Mouse (Mus musculus) adrenal gland, adult (tissue): ENCODE data around the gene Psmb4.
A peak's percentile ranks its signal among the peaks of the same experiment; 100 is the strongest.

Source experiments
- DNase-seq, 2 experiments: peaks; one replicate each; pipeline ENCODE4 v3.0.0; 2022 to 2023; ENCODE audit warnings: low spot score in 1 of 2; ENCODE audit not compliant: inconsistent age in 2 of 2

Psmb4 gene

DNA sequence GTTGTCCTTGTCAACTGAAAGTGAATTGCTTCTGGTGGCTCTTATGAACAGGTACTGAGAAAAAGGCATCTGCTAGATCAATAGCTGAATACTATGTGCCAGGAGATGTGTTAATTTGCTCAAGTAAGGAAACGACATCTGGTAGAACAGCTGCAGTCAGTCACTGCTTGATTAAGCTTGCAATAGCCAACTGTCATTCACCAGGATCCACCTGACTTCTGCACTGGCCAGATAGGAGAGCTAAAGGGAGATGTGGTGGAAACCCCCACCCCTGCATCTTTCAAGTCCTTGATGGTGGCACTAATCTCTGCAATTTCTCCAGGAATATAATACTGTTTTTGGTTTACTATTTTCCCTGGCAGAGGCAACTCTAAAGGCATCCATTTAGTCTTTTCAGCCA lies 19.7 kb upstream of the Psmb4 start:
- no peak for DNase-seq

DNA sequence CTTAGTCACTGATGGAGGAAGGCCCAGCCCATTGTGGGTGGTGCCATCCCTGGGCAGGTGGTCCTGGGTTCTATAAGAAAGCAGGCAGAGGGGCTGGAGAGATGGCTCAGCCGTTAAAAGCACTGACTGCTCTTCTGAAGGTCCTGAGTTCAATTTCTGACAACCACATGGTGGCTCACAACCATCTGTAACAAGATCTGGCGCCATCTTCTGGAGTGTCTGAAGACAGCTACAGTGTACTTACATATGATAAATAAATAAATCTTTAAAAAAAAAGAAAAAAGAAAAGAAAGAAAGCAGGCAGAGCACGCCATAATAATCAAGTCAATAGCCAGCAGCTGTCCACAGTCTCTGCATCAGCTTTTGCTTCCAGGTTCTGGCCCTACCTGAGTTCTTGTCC lies 18.0 kb upstream of the Psmb4 start:
- DNase-seq: peak in 1 of 2 experiments; percentile 17

DNA sequence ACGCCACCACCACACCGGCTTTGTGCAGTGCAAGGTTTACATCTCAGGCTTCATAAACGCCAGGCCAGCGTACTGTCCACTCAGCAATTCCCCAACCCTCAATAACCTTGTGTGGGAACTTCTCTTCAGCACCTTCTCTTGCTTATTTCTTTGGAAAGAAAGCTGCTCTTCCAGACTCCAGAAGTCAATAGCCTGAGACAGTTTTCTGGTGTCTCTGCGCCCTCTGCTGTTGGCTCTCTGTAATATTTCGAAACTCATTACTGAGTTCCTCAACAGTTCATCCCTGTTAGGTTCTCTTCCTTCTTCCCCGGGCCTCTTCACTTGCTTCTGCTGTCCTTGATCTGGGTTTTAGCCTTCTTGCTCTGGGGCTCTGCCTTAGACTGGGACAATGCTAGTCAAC lies 16.0 kb upstream of the Psmb4 start:
- DNase-seq: peak; percentile 60 to 87

DNA sequence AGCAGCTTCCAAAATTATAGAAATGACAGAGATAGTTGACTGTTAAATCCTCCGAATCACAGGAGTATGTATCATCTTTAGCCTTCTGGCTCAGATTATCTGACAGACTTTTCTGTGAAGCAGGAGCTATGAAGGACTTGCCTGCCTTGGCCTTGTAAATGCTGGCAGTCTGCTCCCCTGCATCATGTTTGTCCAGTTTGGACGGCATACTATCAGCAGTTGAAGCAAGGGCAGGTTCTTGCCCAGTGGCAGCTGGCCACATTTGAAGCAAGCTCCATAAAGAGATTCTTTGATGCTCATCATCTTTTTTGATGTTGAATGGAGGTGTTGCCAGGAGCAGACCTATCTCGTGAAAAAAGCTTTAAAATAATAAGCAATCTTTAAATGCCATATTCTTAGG lies 7.3 kb upstream of the Psmb4 start:
- peak in 1 of 2 experiments; percentile 63 for DNase-seq

DNA sequence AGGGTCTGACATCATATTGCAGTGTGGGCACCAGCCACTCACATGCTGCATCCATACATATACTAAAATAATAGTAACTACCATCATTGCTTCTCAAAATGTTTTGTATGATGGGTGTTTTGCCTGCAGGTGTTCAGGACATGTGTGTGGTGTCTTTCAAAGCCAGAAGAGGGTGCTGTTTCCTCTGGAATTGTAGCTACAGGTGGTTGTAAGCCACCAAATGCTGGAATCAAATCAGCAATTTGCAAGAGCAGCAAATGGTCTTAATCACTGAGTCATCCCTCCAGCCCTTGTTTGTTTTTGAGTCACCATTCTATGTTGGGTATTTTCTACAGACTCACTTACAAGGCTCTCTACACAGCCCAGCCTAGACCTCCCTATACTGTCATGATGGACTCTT lies 1.8 kb upstream of the Psmb4 start:
- DNase-seq: peak; percentile 48 to 85

DNA sequence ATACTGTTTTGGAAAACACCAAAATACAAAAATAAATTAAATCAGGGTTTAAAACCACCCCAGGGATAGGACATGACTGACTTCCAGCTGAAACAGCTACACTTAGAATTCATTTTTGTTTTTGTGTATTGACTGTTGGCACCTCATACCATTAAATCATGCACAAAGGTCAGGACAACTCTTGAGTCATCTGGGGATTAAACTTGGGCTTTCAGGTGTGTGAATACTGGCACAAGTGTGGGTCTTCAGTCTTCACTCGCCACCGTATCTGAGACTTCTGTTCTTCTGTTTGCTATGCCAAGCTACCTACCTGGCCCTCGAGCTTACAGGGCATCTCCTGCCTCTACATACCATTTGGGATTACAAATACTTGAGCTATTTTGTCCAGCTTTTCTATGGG lies 4.2 kb downstream of the Psmb4 start:
- no peak for DNase-seq

DNA sequence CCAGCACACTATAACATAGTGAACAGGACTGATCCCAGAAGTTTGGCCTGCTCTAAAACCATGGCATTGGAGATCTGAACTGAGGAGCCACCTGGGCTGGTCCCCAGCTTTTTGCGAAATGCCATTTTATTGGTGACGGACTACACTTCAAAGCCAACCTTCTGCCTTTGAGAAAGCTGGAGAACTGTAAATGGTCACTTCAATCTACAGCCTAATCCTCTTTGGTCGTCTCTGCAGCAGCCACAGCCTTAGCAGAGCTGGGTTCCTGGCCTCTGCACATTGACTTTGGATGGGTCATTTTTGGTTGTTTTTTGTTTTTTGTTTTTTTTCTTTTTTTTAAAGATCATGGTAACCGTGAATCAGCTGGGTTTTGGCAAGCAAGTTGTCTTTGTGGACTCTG lies 4.9 kb downstream of the Psmb4 start:
- no peak for DNase-seq

DNA sequence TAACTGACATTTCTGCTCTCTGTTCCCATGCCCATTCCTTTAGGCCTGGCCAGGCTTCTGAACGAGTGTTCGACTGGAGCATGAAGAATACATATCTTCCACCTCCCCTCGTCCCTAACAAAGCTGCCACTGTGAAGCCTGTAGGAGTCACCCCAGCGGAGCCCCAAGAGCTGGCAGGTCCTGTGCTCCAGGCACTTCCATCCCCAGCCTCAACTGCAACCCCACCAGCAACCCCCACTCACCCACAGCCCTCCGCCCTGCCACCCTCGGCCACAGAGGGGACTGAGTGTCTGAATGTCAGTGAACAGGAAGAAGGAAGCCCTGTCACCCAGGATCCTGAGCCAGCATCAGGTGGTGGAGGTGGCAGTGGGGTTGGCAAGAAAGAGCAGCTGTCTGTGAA lies 8.1 kb downstream of the Psmb4 start:
- DNase-seq: no peak

DNA sequence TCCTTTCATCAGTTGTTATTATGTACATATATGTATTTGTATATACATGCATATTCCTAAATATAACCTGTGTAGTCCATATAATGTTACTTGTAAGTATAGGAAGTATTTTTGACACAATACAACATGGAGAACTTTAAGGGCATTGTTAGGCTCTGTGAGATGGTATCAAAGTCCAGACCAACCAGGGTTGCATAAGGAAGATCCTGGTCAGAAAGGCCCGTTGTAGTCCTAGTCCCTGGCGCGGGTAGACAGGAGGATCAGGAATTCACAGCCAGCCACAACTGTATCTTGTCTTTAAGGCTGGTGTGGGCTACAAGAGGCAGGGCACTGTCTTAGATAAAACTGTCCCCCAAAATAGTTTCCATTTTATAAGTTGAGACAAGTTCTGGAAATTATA lies 17.8 kb downstream of the Psmb4 start:
- DNase-seq: no peak

DNA sequence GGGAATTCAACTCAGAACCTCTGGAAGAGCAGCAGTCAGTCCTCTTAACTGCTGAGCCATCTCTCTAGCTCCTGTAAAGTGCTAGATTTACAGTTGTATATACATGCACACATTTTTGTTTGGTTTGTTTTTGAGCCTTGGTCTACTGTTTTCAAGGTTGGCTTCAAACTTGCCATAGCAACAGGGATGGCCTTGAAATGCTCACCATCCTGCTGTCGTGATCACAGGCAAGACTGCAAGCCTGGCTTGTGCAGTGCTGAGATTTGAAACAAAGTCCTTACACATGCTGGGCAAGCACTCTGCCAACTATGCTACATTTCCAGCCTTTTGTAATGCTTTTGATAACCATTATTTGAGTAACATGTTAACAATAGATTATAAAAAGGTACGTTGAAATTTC lies 27.3 kb downstream of the Psmb4 start:
- peak; percentile 52 to 80 for DNase-seq

DNA sequence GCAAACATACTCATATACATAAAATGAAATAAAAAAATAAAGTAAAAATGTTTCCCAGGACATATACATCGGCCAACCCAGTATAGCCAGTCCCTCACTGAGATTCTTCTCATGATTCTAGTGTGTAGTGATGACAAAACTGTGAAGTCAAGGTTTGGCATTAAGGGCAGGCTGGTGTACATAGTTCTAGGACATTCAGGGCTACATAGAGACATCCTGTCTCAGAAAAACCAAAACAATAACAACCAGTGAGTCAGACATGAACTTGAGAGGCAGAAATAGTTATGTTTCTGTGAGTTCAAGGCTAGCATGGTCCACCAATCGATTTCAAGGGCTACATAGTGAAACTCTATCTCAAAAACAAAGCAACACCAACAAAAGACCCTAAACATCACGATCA lies 34.5 kb downstream of the Psmb4 start:
- peak in 1 of 2 experiments; percentile 72 for DNase-seq

DNA sequence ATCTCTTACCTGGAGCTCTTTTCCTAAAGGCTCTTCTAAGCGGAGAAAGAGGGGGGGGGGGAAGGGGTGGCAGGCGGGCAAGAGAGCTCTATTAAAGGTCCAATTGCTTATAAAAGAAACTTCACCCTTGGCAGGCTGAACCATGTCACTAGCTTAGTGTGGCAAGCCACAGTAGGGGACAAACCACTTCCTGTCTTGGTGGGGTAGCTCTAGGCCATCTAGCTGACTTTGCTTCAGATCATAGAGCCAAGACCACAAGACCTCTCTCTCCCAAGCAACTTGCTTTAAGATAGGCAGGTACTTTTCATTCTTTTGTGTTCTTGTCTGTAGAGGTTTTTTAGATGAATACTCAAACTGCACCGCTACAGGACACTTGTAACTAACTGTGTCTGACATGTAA lies 35.0 kb downstream of the Psmb4 start:
- peak in 1 of 2 experiments; percentile 50 for DNase-seq

DNA sequence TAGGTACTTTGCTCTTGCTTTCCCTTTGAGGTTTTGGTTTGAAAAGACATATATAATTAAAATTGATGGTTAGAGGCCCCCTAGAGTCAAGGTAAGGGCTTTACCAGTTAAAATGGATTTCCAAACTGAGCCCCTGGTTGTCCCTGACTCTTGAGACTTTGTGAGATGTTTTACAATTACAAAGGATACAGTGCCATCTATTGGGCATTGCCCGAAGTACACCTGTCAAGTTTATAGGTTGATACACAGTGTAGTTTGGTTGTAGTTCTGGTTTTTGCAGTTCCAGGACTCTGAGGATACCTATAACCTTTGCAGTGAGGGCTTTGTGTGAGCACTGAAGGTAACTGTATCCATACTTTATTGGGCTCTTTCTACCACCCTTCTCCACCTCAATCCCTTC lies 37.4 kb downstream of the Psmb4 start:
- DNase-seq: peak; percentile 51 to 90

DNA sequence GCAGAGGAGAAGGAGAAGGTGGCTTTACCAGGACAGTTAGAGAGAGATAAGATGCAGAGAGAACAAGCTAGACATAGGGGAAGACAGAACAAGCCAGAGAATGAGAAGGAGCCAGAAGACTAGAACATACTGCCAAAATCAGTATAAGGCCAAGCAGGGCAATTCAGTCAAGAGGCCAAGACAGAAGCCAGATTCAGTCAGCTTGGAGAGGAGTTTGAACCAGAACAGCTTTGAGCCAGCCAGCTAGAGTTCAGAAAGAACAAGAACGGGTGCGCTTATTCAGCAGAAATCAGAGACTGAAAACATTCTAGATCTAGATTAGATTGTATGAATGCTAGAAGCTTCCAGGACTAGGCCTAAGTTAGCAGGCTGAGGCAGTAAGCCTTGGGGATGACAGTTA lies 39.4 kb downstream of the Psmb4 start:
- no peak for DNase-seq

DNA sequence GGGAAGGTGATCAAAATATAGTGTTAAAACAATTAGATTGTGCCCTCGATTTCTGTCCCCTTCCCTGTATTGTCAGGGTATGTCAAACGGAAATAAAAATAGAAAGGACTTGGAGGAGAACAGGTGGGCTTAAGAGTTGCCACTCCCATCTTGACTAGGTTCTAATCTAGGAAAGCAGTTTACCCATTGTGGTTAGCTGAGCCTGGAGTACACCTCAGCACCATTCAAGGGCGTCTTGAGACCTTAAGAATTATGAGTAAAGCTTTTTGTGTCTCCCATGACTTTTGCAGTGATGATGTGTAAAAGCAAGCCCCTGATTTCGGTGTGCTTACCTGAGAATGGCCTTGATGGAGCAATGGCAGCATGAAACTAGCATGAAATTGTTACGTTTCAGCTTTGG lies 47.7 kb downstream of the Psmb4 start:
- no peak for DNase-seq

DNA sequence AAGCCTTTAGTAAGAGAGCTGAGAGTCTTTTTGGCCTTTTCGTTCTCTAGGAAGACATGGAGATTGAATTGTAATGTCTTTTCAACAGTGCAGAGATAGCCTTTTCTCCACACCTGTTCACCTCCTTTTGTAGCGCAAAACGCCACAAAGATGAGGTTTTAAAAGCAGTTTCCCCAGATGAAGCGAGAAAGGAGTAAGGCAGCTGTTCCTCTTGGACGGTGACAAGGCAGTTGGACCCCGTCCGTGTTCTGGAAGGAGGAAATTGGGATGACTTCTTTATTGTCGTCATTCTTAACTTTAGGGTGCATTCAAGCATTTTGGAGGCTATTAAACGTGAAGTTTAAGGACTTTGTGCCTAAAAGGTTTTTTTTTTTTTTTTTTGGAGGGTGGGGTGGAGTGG lies 48.1 kb downstream of the Psmb4 start:
- DNase-seq: no peak

DNA sequence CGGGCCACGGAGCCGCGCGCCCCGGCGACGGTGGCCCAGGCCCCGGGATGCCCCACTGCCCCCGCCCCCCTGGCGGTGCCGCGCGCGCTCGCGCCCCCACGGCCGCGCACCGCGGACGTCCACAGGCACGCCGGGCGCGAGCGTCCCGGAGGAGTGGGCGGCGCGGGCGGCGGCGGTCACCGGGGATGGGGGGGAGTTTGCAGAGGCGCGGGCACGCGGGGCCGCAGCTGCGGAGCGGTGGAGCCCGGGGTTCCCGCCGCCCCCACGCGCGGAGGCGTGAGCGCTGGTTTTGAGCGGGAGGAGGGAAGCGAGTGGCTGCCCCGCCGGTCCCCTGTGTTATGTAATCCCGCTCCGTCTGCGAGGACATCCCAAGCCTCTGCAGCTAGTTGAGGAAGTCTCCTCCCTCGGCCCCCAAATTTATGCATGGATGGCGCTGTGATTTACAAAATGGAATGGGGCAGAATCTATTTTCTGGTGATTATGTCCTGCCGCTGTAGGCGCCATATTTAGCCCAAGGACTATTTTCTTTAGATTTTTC lies 48.7 kb downstream of the Psmb4 start:
- DNase-seq: peak; percentile 91 to 95

DNA sequence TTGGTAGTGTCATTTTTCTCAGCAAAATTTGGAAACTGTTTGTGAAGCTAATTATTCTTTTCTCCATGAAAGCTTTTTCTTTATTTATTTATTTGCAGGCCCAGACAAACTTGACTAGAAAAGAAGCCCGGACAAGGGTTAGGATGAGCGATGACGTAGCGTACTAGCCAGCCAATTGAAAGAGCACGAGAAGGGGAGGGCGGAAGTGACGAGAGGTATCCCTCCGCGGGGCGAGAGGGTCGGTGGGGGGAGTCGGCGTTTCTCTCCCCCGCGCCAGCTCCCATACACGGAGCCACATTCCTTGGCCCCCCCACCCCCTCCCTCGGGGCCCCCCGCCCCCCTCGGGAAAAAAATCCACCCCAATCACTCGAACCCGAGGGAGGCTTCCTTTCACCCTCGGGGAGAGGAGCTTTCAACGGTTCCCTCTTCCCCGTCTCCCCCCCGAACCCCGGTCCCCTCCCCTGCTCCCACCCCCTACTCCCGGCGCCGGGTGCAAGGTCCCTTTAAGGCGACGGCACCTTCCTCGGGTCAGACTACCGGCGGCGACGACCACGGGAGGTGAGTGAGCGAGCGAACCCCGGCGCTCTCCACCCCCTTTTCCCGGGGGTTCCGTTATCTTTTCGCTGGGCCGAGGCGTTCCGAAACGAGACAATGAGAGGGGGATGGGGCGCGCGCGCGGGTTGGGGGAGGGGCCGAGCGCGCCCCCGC lies 49.4 kb downstream of the Psmb4 start, which contains the start of gene Pogz:
Gene Pogz, plus strand, starts transcription at position 385 of the 708 bp plus-strand sequence.
- peak; percentile 97 to 98 for DNase-seq

DNA sequence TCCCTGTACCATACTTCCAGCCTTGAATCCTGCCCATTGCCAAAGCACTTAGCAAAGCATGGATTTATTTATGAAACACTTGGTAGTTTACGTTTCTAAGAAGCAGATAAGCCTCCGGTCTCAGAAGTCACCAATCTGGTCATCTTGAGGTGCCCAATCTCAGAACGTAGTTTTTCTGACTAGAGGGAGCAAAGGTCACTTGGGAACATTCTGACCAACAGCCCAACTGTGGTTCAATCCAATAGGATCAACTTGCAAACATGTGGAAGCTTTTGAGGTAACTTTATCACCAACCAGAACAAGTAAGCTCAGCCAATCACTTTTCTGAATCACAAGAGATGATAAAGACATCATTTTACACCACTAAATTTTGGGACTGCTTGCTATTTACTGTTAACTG lies 51.4 kb downstream of the Psmb4 start:
- no peak for DNase-seq
